Mouse (Mus musculus) liver, embryonic 11.5 days (tissue): Measurements from ENCODE around the gene Ciita. TPM values are rescaled to one million over a fixed set of nuclear protein-coding genes. Genes with fewer than 3 reads are reported as not detected.

Experiments
- ATAC-seq: fragments of 200-750 bp; cut with Nextera tagmentation; replicated peaks from 2 replicates; pipeline ENCODE4 v1.8.0; 2017; ENCODE audit warnings: moderate number of reproducible peaks, mild to moderate bottlenecking, moderate TSS enrichment, moderate library complexity; ENCODE audit not compliant: low FRiP score
- DNase-seq: peaks from one replicate; pipeline ENCODE4 v3.0.0-alpha.2; 2017; ENCODE audit warnings: low spot score
- H3K27ac ChIP-seq: fragments of 300-500 bp; sonication (generic); 2 replicates; pipeline ENCODE4 v1.5.1; 2014; ENCODE audit warnings: mild to moderate bottlenecking, low read depth, low read length, control low read depth
- H3K27me3 ChIP-seq: fragments of 300-500 bp; sonication (generic); replicated peaks from 2 replicates; pipeline ENCODE4 v1.6.1; 2014; ENCODE audit warnings: low read length, mixed read lengths; ENCODE audit not compliant: control insufficient read depth, insufficient read depth
- H3K36me3 ChIP-seq: fragments of 300-500 bp; sonication (generic); 2 replicates; pipeline ENCODE4 v1.6.1; 2014; ENCODE audit warnings: mild to moderate bottlenecking, low read length, moderate library complexity, mixed read lengths; ENCODE audit not compliant: control insufficient read depth, insufficient read depth
- H3K4me1 ChIP-seq: fragments of 300-500 bp; sonication (generic); replicated peaks from 2 replicates; pipeline ENCODE4 v1.6.1; 2014; ENCODE audit warnings: low read length, mixed read lengths; ENCODE audit not compliant: control insufficient read depth, insufficient read depth
- H3K4me2 ChIP-seq: fragments of 300-500 bp; sonication (generic); 2 replicates; pipeline ENCODE4 v1.6.1; 2014; ENCODE audit warnings: mild to moderate bottlenecking, control low read depth, moderate library complexity
- H3K4me3 ChIP-seq: fragments of 300-500 bp; sonication (generic); 2 replicates; pipeline ENCODE4 v1.5.1; 2014; ENCODE audit warnings: low read depth, low read length, control low read depth
- H3K9ac ChIP-seq: fragments of 300-500 bp; sonication (generic); 2 replicates; pipeline ENCODE4 v1.6.1; 2014; ENCODE audit warnings: low read depth, low read length, control low read depth
- H3K9me3 ChIP-seq: fragments of 300-500 bp; sonication (generic); 2 replicates; pipeline ENCODE4 v1.6.1; 2016; ENCODE audit warnings: low read length, inconsistent platforms, mixed read lengths; ENCODE audit not compliant: control insufficient read depth
- WGBS: fragments of 180-500 bp; shearing (Covaris S2); extraction: QIAGEN DNeasy Blood & Tissue Kit; methylation state at CpG from one replicate; pipeline ENCODE4 v1.1.7; 2014; 5-methylcytosine and 5-hydroxymethylcytosine counted together
- polyA plus RNA-seq: library from polyadenylated mRNA; unstranded; fragments of >200 nt; fragmentation: Nextera tagmentation; extraction: Ambion mirVana; gene quantifications from 2 replicates; pipeline ENCODE4 v1.2.1, GENCODE M21; 2014

Ciita gene
- polyA plus RNA-seq, 1 experiment from 2014 or later = 0.14 TPM

GRCm38 (mm10) chr16:10495824-10496298 is 16.0 kb downstream of the Ciita start:
- H3K36me3 ChIP-seq = no peaks in the 10 kb centered on the region
- no peak overlapping the region for H3K4me2 ChIP-seq
- 55% methylated on average over 2 of the region's 2 CpGs for WGBS
- no peaks in the 10 kb centered on the region for H3K4me1 ChIP-seq
- DNase-seq = no peak
- H3K9me3 ChIP-seq = no peaks in the 10 kb centered on the region
- H3K4me3 ChIP-seq = no peak overlapping the region
- no peak overlapping the region for H3K9ac ChIP-seq
- no peak for ATAC-seq
- H3K27ac ChIP-seq = no peak overlapping the region
- no peaks in the 10 kb centered on the region; the same call in 1 of the 2 replicates for H3K27me3 ChIP-seq

- Histone ChIP-seq H3K36me3 (no peaks in the 10 kb centered on the region), H3K4me2 (no peak overlapping the region), H3K4me1 (no peaks in the 10 kb centered on the region), H3K27me3 (no peaks in the 10 kb centered on the region), H3K4me3 (no peak overlapping the region), H3K9me3 (no peaks in the 10 kb centered on the region), H3K9ac (no peak overlapping the region), H3K27ac (no peak overlapping the region)
- WGBS = 61% methylated on average over 5 of the region's 5 CpGs
- no peak for ATAC-seq
- DNase-seq = no peak
Observed at GRCm38 (mm10) chr16:10498096-10498602, 18.3 kb downstream of the Ciita start.

GRCm38 (mm10) chr16:10499122-10499521 is 19.3 kb downstream of the Ciita start:
- H3K27ac ChIP-seq = no peak overlapping the region
- WGBS = 68% methylated on average over 1 of the region's 1 CpGs
- H3K4me3 ChIP-seq = no peak overlapping the region
- ATAC-seq (no peak), DNase-seq (no peak)
- no peak overlapping the region for H3K4me2 ChIP-seq
- H3K9ac ChIP-seq = no peak overlapping the region
- no peaks in the 10 kb centered on the region for H3K27me3 ChIP-seq
- H3K9me3 ChIP-seq = no peaks in the 10 kb centered on the region
- no peaks in the 10 kb centered on the region for H3K4me1 ChIP-seq
- H3K36me3 ChIP-seq = no peaks in the 10 kb centered on the region

GRCm38 (mm10) chr16:10501865-10502264 is 22.0 kb downstream of the Ciita start:
- H3K36me3 ChIP-seq = no peaks in the 10 kb centered on the region
- peak; percentile 65 for DNase-seq
- no peaks in the 10 kb centered on the region for H3K4me1 ChIP-seq
- no peak overlapping the region for H3K9ac ChIP-seq
- no peak overlapping the region for H3K27ac ChIP-seq
- H3K4me2 ChIP-seq = no peak overlapping the region
- 14% methylated on average over 8 of the region's 8 CpGs for WGBS
- ATAC-seq = no peak
- no peak overlapping the region for H3K4me3 ChIP-seq
- no peaks in the 10 kb centered on the region for H3K27me3 ChIP-seq
- no peaks in the 10 kb centered on the region for H3K9me3 ChIP-seq

GRCm38 (mm10) chr16:10503058-10503457 is 23.2 kb downstream of the Ciita start:
- ATAC-seq (no peak), DNase-seq (no peak)
- H3K9me3 ChIP-seq = no peaks in the 10 kb centered on the region
- H3K27ac ChIP-seq = no peak overlapping the region
- H3K36me3 ChIP-seq = no peaks in the 10 kb centered on the region
- no peaks in the 10 kb centered on the region for H3K4me1 ChIP-seq
- 55% methylated on average over 2 of the region's 2 CpGs for WGBS
- no peaks in the 10 kb centered on the region for H3K27me3 ChIP-seq
- no peak overlapping the region for H3K9ac ChIP-seq
- H3K4me3 ChIP-seq = no peak overlapping the region
- H3K4me2 ChIP-seq = no peak overlapping the region

- Histone ChIP-seq H3K4me1 (no peaks in the 10 kb centered on the region), H3K9ac (no peak overlapping the region), H3K27me3 (no peaks in the 10 kb centered on the region), H3K4me2 (no peak overlapping the region), H3K27ac (no peak overlapping the region), H3K4me3 (no peak overlapping the region), H3K36me3 (no peaks in the 10 kb centered on the region), H3K9me3 (no peaks in the 10 kb centered on the region)
- DNase-seq = no peak
- ATAC-seq = no peak
- 74% methylated on average over 4 of the region's 4 CpGs for WGBS
Observed at GRCm38 (mm10) chr16:10507445-10507844, 27.6 kb downstream of the Ciita start.

GRCm38 (mm10) chr16:10508691-10509090 is 28.8 kb downstream of the Ciita start:
- Histone ChIP-seq H3K4me1 (no peaks in the 10 kb centered on the region), H3K4me3 (no peak overlapping the region), H3K27ac (no peak overlapping the region), H3K9me3 (no peaks in the 10 kb centered on the region), H3K36me3 (no peaks in the 10 kb centered on the region), H3K4me2 (no peak overlapping the region), H3K27me3 (no peaks in the 10 kb centered on the region), H3K9ac (no peak overlapping the region)
- WGBS = 64% methylated on average over 6 of the region's 6 CpGs
- ATAC-seq (no peak), DNase-seq (no peak)

- Histone ChIP-seq H3K27ac (no peak overlapping the region), H3K36me3 (no peaks in the 10 kb centered on the region), H3K4me1 (no peaks in the 10 kb centered on the region), H3K4me3 (no peak overlapping the region), H3K4me2 (no peak overlapping the region), H3K9ac (no peak overlapping the region), H3K27me3 (no peaks in the 10 kb centered on the region), H3K9me3 (no peaks in the 10 kb centered on the region)
- DNase-seq = no peak
- ATAC-seq = no peak
- WGBS = 55% methylated on average over 14 of the region's 14 CpGs
Observed at GRCm38 (mm10) chr16:10510477-10511133, 30.7 kb downstream of the Ciita start.

- no peaks in the 10 kb centered on the region for H3K9me3 ChIP-seq
- no peak for ATAC-seq
- DNase-seq = no peak
- no peak overlapping the region for H3K27ac ChIP-seq
- no peaks in the 10 kb centered on the region for H3K36me3 ChIP-seq
- WGBS = 75% methylated on average over 12 of the region's 12 CpGs
- no peak overlapping the region for H3K4me2 ChIP-seq
- no peaks in the 10 kb centered on the region for H3K4me1 ChIP-seq
- H3K4me3 ChIP-seq = no peak overlapping the region
- H3K9ac ChIP-seq = no peak overlapping the region
- H3K27me3 ChIP-seq = no peaks in the 10 kb centered on the region
Observed at GRCm38 (mm10) chr16:10511134-10511520, 31.3 kb downstream of the Ciita start.
